Mouse (Mus musculus) cerebellum, adult 9-11 months (tissue): Measurements from ENCODE around the gene Ttll4.

Source experiments
- DNase-seq: peaks from one replicate; pipeline ENCODE4 v3.0.0; 2022

The Ttll4 gene

GRCm38 (mm10) chr1:74661448-74662195 is at the start of gene Ttll4:
Gene Ttll4, plus strand, starts transcription at chr1:74661745.
- DNase-seq: peak; percentile 97

GRCm38 (mm10) chr1:74624183-74624582 is 37.4 kb upstream of the Ttll4 start:
- DNase-seq: no peak

- no peak for DNase-seq
Measured at GRCm38 (mm10) chr1:74626076-74626475, 35.5 kb upstream of the Ttll4 start.

- no peak for DNase-seq
Measured at GRCm38 (mm10) chr1:74628001-74628400, 33.5 kb upstream of the Ttll4 start.

GRCm38 (mm10) chr1:74632734-74633133 is 28.8 kb upstream of the Ttll4 start:
- no peak for DNase-seq

GRCm38 (mm10) chr1:74643524-74643923 is 18.0 kb upstream of the Ttll4 start:
- DNase-seq: no peak

- DNase-seq: no peak
Measured at GRCm38 (mm10) chr1:74643926-74644325, 17.6 kb upstream of the Ttll4 start.

GRCm38 (mm10) chr1:74662253-74662865 is 814 bp downstream of the Ttll4 start:
- no peak for DNase-seq

GRCm38 (mm10) chr1:74665153-74665552 is 3.6 kb downstream of the Ttll4 start:
- DNase-seq: no peak

GRCm38 (mm10) chr1:74668371-74668770 is 6.8 kb downstream of the Ttll4 start:
- no peak for DNase-seq

GRCm38 (mm10) chr1:74672731-74673130 is 11.2 kb downstream of the Ttll4 start:
- no peak for DNase-seq

GRCm38 (mm10) chr1:74676863-74677262 is 15.3 kb downstream of the Ttll4 start:
- no peak for DNase-seq

- no peak for DNase-seq
Measured at GRCm38 (mm10) chr1:74677843-74678242, 16.3 kb downstream of the Ttll4 start.

- no peak for DNase-seq
Measured at GRCm38 (mm10) chr1:74687131-74687530, 25.6 kb downstream of the Ttll4 start.

GRCm38 (mm10) chr1:74693891-74694583 is 32.5 kb downstream of the Ttll4 start:
- DNase-seq: no peak

GRCm38 (mm10) chr1:74695836-74696235 is 34.3 kb downstream of the Ttll4 start:
- DNase-seq: no peak

- DNase-seq: no peak
Measured at GRCm38 (mm10) chr1:74697416-74697815, 35.9 kb downstream of the Ttll4 start.

GRCm38 (mm10) chr1:74698353-74698752 is 36.8 kb downstream of the Ttll4 start:
- DNase-seq: no peak

- DNase-seq: no peak
Measured at GRCm38 (mm10) chr1:74698791-74699190, 37.2 kb downstream of the Ttll4 start.

GRCm38 (mm10) chr1:74702142-74702553 is 40.6 kb downstream of the Ttll4 start:
- DNase-seq: no peak

GRCm38 (mm10) chr1:74704156-74704555 is 42.6 kb downstream of the Ttll4 start:
- DNase-seq: no peak

- DNase-seq: no peak
Measured at GRCm38 (mm10) chr1:74705016-74705415, 43.5 kb downstream of the Ttll4 start.

- DNase-seq: no peak
Measured at GRCm38 (mm10) chr1:74709566-74709965, 48.0 kb downstream of the Ttll4 start.

- no peak for DNase-seq
Measured at GRCm38 (mm10) chr1:74712046-74712445, 50.5 kb downstream of the Ttll4 start.
